Mouse (Mus musculus): ENCODE data around the gene Actg1.

- TF ChIP-seq CTCF (IDR thresholded peaks at IDR 0.05) (no peak), EP300 (IDR thresholded peaks at IDR 0.05) (no peak)
Measured at GRCm38 (mm10) chr11:120305535-120306365, 42.6 kb downstream of the Actg1 start.

Data from lung, postnatal 0 days (tissue).